ENCODE assay signal across 14 mouse cellular contexts in genomic region chr6:114886012-114886411, GRCm38 (mm10).
A peak's percentile ranks its signal among the peaks of the same experiment; 100 is the strongest.
DNase-seq lines count a peak whose midpoint lies in the region; ATAC-seq and TF ChIP-seq lines count a peak whose summit lies in the region.
"Had no signal": no experiment of that assay in that cellular context is flagged by ENCODE, and none has a peak within 500 bp of the region (broad histone marks: within the 10 kb centered on the region; RNA-seq: fewer than 3 reads in every experiment).

No protein-coding gene starts in this region.

- no peak overlapping the region for H3K4me3 ChIP-seq in forebrain, embryonic 12.5 days (replicated peaks)
- no peak overlapping the region for H3K4me3 ChIP-seq in forebrain, embryonic 11.5 days (ENCODE audit: low read depth, low read length)
- no peak overlapping the region for H3K4me3 ChIP-seq in layer of hippocampus, adult 2 months
- H3K4me3 ChIP-seq in CH12.LX (replicated peaks in 1 of 3; ENCODE audit: low read depth in 2 of 3, low read length in 2 of 3, poor library complexity in 1 of 3), result peak overlapping the region in 1 of 3 experiments; percentile 15
- no peak overlapping the region for H3K4me3 ChIP-seq in limb, embryonic 13.5 days
- H3K4me3 ChIP-seq: intestine, embryonic 15.5 days had no signal

- TF ChIP-seq EP300 in CH12.LX (IDR thresholded peaks at IDR 0.05; ENCODE audit: low read length), result peak; percentile 92

- H3K27ac ChIP-seq in forebrain, embryonic 12.5 days, result peak overlapping the region; percentile 50; the same call in 1 of the 2 replicates
- H3K27ac ChIP-seq in forebrain, embryonic 11.5 days (ENCODE audit: low read depth, low read length), result no peak overlapping the region
- H3K27ac ChIP-seq in layer of hippocampus, adult 2 months, result peak overlapping the region; percentile 92
- H3K27ac ChIP-seq in CH12.LX (ENCODE audit: insufficient read depth, low read depth), result peak overlapping the region; percentile 68
- H3K27ac ChIP-seq in limb, embryonic 13.5 days, result peak overlapping the region; percentile 11; the same call in 1 of the 2 replicates
- H3K27ac ChIP-seq: intestine, embryonic 15.5 days; liver, embryonic 14.5 days had no signal

- H3K9ac ChIP-seq in forebrain, embryonic 12.5 days, result no peak overlapping the region
- no peak overlapping the region for H3K9ac ChIP-seq in forebrain, embryonic 11.5 days (ENCODE audit: low read length)
- H3K9ac ChIP-seq in CH12.LX (ENCODE audit: insufficient read depth, low read depth), result no peak overlapping the region
- H3K9ac ChIP-seq in limb, embryonic 13.5 days, result no peak overlapping the region
- H3K9ac ChIP-seq: intestine, embryonic 15.5 days; liver, embryonic 14.5 days had no signal

- TF ChIP-seq CTCF in layer of hippocampus, adult 2 months (conservative IDR thresholded peaks at IDR 0.05), result no peak
- no peak for TF ChIP-seq CTCF in CH12.LX (conservative IDR thresholded peaks at IDR 0.05 in 1 of 2, IDR thresholded peaks at IDR 0.05 in 1 of 2; ENCODE audit: low read depth in 2 of 2, low read length in 2 of 2)

- peaks cover 88% of the 10 kb centered on the region for H3K4me1 ChIP-seq in forebrain, embryonic 12.5 days
- peaks cover 42% of the 10 kb centered on the region for H3K4me1 ChIP-seq in forebrain, embryonic 11.5 days (replicated peaks; ENCODE audit: control insufficient read depth, insufficient read depth, low read length)
- peaks cover 57 to 93% of the 10 kb centered on the region in 2 experiments for H3K4me1 ChIP-seq in CH12.LX (ENCODE audit: control insufficient read depth in 1 of 2, insufficient read depth in 2 of 2)
- peaks cover 93% of the 10 kb centered on the region for H3K4me1 ChIP-seq in limb, embryonic 13.5 days

- peaks cover 24% of the 10 kb centered on the region; the same call in 1 of the 2 replicates for H3K36me3 ChIP-seq in forebrain, embryonic 12.5 days (replicated peaks)
- no peaks in the 10 kb centered on the region for H3K36me3 ChIP-seq in forebrain, embryonic 11.5 days (ENCODE audit: control insufficient read depth, insufficient read depth, low read length)
- peaks cover 20 to 72% of the 10 kb centered on the region in 2 experiments for H3K36me3 ChIP-seq in CH12.LX (replicated peaks in 1 of 2; ENCODE audit: control insufficient read depth in 1 of 2, insufficient read depth in 1 of 2, low read length in 1 of 2)
- peaks cover 54% of the 10 kb centered on the region for H3K36me3 ChIP-seq in limb, embryonic 13.5 days

- ATAC-seq in forebrain, embryonic 12.5 days (ENCODE audit: low FRiP score), result no peak
- ATAC-seq in forebrain, embryonic 11.5 days (replicated peaks; ENCODE audit: low FRiP score), result no peak
- ATAC-seq in limb, embryonic 13.5 days (ENCODE audit: low FRiP score, low read depth), result no peak
- ATAC-seq: activated CD4-positive, CD25-positive, alpha-beta regulatory T cell, adult 4 months; intestine, embryonic 15.5 days had no signal

- dilution Hi-C loops in CH12.LX (cut with MboI; ENCODE audit: extremely low pct_ligation_motif_present, extremely low pct_unique_long_range_greater_than_20kb, low sequenced_read_pairs), result no loop called here

- H3K79me2 ChIP-seq in CH12.LX (replicated peaks; ENCODE audit: control insufficient read depth, extremely low read depth, insufficient read depth, poor library complexity, severe bottlenecking), result peaks cover 70% of the 10 kb centered on the region

- H3K27me3 ChIP-seq in forebrain, embryonic 12.5 days, result no peaks in the 10 kb centered on the region
- no peaks in the 10 kb centered on the region for H3K27me3 ChIP-seq in forebrain, embryonic 11.5 days (ENCODE audit: control insufficient read depth, insufficient read depth, low read length)
- no peaks in the 10 kb centered on the region for H3K27me3 ChIP-seq in CH12.LX (replicated peaks)
- no peaks in the 10 kb centered on the region for H3K27me3 ChIP-seq in limb, embryonic 13.5 days
- H3K27me3 ChIP-seq: intestine, embryonic 15.5 days had no signal

- WGBS in forebrain, embryonic 12.5 days, result 94% methylated on average over 6 of the region's 6 CpGs
- WGBS in forebrain, embryonic 11.5 days, result 95% methylated on average over 6 of the region's 6 CpGs
- 88% methylated on average over 6 of the region's 6 CpGs for WGBS in limb, embryonic 13.5 days

- no peak; the same call in 1 of the 2 replicates for TF ChIP-seq RAD21 in CH12.LX (IDR thresholded peaks at IDR 0.05; ENCODE audit: low read depth, low read length)

- in situ Hi-C loops in CH12.LX (cut with MboI; ENCODE audit: low pct_ligation_motif_present, low pct_unique_long_range_greater_than_20kb, low sequenced_read_pairs), result no loop called here

- no peak; the same call in 1 of the 2 replicates for TF ChIP-seq POLR2A in CH12.LX (IDR thresholded peaks at IDR 0.05; ENCODE audit: low read depth, low read length)

- no peak for DNase-seq in forebrain, embryonic 11.5 days (ENCODE audit: low spot score)
- DNase-seq in layer of hippocampus, adult 2 months (ENCODE audit: low spot score in 2 of 2), result no peak
- DNase-seq in layer of hippocampus, postnatal 10 days (ENCODE audit: low spot score in 2 of 2), result no peak
- DNase-seq in CH12.LX (ENCODE audit: extremely low read depth), result peak; percentile 79
- DNase-seq in adrenal gland, adult 2 months, result no peak
- DNase-seq in right cerebral cortex, adult 18-20 months, result no peak
- DNase-seq: cerebellum, adult 18-20 months; embryo, embryonic 11 days; heart, postnatal 14 days had no signal

- no peak overlapping the region for H3K4me2 ChIP-seq in forebrain, embryonic 12.5 days
- no peak overlapping the region for H3K4me2 ChIP-seq in forebrain, embryonic 11.5 days (ENCODE audit: low read depth, low read length, severe bottlenecking)
- peak overlapping the region; percentile 48 for H3K4me2 ChIP-seq in CH12.LX (ENCODE audit: insufficient read depth, low read depth, poor library complexity, severe bottlenecking)
- no peak overlapping the region for H3K4me2 ChIP-seq in limb, embryonic 13.5 days (replicated peaks)
- H3K4me2 ChIP-seq: intestine, embryonic 15.5 days had no signal

- no peaks in the 10 kb centered on the region for H3K9me3 ChIP-seq in forebrain, embryonic 12.5 days
- H3K9me3 ChIP-seq in forebrain, embryonic 11.5 days (ENCODE audit: control insufficient read depth, low read length), result no peaks in the 10 kb centered on the region
- no peaks in the 10 kb centered on the region for H3K9me3 ChIP-seq in CH12.LX (replicated peaks; ENCODE audit: low read length)
- H3K9me3 ChIP-seq in limb, embryonic 13.5 days, result no peaks in the 10 kb centered on the region
- H3K9me3 ChIP-seq: intestine, embryonic 15.5 days had no signal

TF ChIP-seq in CH12.LX, 34 proteins besides CTCF, POLR2A, EP300 and RAD21 (continues in another document):
- TF ChIP-seq SIN3A (IDR thresholded peaks at IDR 0.05; ENCODE audit: low read length) (peak; percentile 52; the same call in 1 of the 2 replicates), KAT2A (IDR thresholded peaks at IDR 0.05; ENCODE audit: insufficient replicate concordance, low read length) (no peak), GABPA (IDR thresholded peaks at IDR 0.05; ENCODE audit: insufficient replicate concordance, low read depth, low read length) (no peak), NRF1 (IDR thresholded peaks at IDR 0.05; ENCODE audit: low read depth, low read length) (0 out of 2 replicates have a peak, but pooled peaks have one; percentile 18), BHLHE40 (IDR thresholded peaks at IDR 0.05; ENCODE audit: low read depth, low read length) (peak; percentile 64), ELF1 (IDR thresholded peaks at IDR 0.05; ENCODE audit: low read depth, low read length) (no peak), MAX (IDR thresholded peaks at IDR 0.05; ENCODE audit: low read length) (peak; percentile 51), CHD1 (IDR thresholded peaks at IDR 0.05; ENCODE audit: low read depth, low read length) (no peak), CHD2 (IDR thresholded peaks at IDR 0.05; ENCODE audit: low read length) (peak; percentile 57), POLR2AphosphoS2 (IDR thresholded peaks at IDR 0.05; ENCODE audit: low read depth, low read length) (no peak), ZNF384 (IDR thresholded peaks at IDR 0.05; ENCODE audit: low read depth, low read length) (no peak), MAZ (IDR thresholded peaks at IDR 0.05; ENCODE audit: low read depth, low read length) (no peak), MAFK (IDR thresholded peaks at IDR 0.05; ENCODE audit: insufficient replicate concordance, low read length) (no peak), MEF2A (IDR thresholded peaks at IDR 0.05; ENCODE audit: borderline replicate concordance, low read depth, low read length) (peak; percentile 77), TBP (conservative IDR thresholded peaks at IDR 0.05; ENCODE audit: low read depth, low read length) (no peak), ZC3H11A (IDR thresholded peaks at IDR 0.05; ENCODE audit: low read depth, low read length) (no peak), MYC (IDR thresholded peaks at IDR 0.05; ENCODE audit: low read depth, low read length) (peak; percentile 63; the same call in 1 of the 2 replicates), RCOR1 (conservative IDR thresholded peaks at IDR 0.05; ENCODE audit: low read depth, low read length) (peak; percentile 68; the same call in 1 of the 2 replicates), ZMIZ1 (IDR thresholded peaks at IDR 0.05; ENCODE audit: low read depth, low read length) (no peak), UBTF (IDR thresholded peaks at IDR 0.05; ENCODE audit: low read depth, low read length) (no peak), USF2 (conservative IDR thresholded peaks at IDR 0.05; ENCODE audit: low read depth, low read length) (no peak), PAX5 (IDR thresholded peaks at IDR 0.05; ENCODE audit: low read length) (no peak), NELFE (IDR thresholded peaks at IDR 0.05; ENCODE audit: low read depth, low read length) (no peak), SMC3 (IDR thresholded peaks at IDR 0.05; ENCODE audit: low read depth, low read length) (no peak), E2F4 (IDR thresholded peaks at IDR 0.05; ENCODE audit: insufficient replicate concordance, low read depth, low read length) (no peak), HCFC1 (IDR thresholded peaks at IDR 0.05; ENCODE audit: low read depth, low read length) (no peak), IRF4 (IDR thresholded peaks at IDR 0.05; ENCODE audit: low read depth, low read length) (peak; percentile 94), MXI1 (IDR thresholded peaks at IDR 0.05; ENCODE audit: low read depth, low read length) (no peak; the same call in 1 of the 2 replicates), JUND (conservative IDR thresholded peaks at IDR 0.05; ENCODE audit: low read depth, low read length) (peak; percentile 38; the same call in 1 of the 2 replicates), ZKSCAN1 (IDR thresholded peaks at IDR 0.05; ENCODE audit: borderline replicate concordance, low read depth, low read length) (no peak), ETS1 (conservative IDR thresholded peaks at IDR 0.05; ENCODE audit: low read depth, low read length) (peak; percentile 64), USF1 (IDR thresholded peaks at IDR 0.05; ENCODE audit: low read depth, low read length) (no peak), JUN (IDR thresholded peaks at IDR 0.05; ENCODE audit: insufficient read depth, low read depth, low read length) (no peak)
